Mouse (Mus musculus) right cerebral cortex, adult 2 months (tissue): Measurements from ENCODE around the gene Ctdnep1.
"Not testable (repeated sequence)": the region's sequence is repeated elsewhere in the genome, so short reads cannot be mapped to it uniquely, and the experiment has no call there.

ENCODE experiments used
- DNase-seq, 2 experiments: peaks; one replicate each; pipeline ENCODE4 v3.0.0; 2021 to 2022; ENCODE audit warnings: low spot score in 2 of 2

Gene Ctdnep1

DNA sequence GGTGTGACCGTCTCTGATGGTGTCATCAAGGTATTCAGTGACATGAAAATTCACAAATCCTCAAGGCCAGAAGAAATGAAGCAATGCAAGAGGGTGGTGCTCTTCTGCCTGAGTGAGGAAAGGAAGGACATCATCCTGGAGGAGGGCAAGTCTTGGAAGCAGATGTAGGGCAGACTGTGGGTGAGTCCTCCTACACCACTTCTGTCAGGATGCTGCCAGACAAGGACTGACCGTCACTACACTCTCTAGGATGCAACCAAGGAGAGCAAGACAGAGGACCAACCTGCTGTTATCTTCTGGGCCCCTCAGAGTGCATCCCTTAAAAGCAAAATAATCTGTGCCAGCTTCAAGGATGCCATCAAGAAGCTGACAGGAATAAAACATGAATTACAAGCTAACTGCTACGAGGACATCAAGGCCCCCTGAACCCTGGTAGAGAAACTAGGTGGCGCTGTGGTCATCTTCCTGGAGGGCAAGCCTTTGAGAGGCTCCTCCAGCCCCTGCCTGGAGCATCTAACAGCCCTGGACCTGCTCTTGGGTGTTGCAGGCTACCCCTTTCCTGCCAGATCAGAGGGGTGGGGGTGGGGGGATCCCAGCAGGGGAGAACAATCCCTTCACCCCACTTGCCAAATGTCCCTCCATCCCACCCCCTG is 30.0 kb upstream of the Ctdnep1 start:
- DNase-seq = no peak

DNA sequence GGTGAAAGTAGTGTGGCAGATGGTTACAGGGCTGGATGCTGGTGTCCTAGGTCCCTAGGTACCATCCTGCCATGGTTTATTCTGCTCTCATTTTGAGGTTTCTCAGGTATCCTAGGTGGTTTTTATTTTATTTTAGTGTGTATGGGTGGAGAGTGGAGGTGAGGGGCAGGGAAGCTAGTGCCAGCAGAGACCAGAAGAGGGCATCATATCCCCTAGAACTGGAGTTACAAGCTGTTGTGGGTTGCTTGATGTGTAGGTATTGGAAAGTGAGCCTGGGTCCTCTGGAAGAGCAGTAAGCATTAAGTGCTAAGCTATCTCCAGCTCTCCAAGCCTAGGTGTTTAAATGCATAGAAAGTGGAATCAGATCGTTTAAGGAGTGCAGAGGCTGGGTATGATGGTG is 28.7 kb upstream of the Ctdnep1 start:
- no peak for DNase-seq

DNA sequence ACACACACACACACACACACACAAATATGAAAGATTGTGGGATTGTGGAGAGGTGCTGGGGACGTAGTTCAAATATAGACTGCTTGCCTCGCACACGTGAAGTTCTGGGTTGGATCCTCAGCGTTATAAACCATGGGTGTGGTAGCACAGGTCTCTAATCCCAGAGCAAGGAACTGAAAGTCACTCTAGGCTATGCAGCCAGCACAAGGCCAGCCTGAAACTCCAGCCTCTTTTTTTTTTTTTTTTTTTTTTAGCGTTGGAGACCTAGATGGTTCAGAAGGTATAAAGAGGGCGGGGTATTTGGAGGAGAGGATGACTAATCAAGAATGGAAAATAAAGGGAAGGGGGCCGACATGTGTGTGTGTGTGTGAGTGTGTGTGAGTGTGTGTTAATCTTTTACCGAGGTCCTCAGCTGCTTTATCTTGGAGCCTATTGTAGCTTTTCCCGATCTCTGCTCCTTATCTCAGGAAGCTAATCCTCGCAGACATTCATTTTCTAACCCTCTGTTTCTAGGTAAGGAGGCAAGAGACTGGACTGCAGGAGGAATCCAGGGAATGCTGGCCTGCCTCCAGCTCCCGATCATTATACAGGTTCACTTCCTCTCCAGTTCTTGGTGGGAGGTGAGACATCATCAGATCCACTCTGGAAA is 27.6 kb upstream of the Ctdnep1 start:
- DNase-seq = no peak

DNA sequence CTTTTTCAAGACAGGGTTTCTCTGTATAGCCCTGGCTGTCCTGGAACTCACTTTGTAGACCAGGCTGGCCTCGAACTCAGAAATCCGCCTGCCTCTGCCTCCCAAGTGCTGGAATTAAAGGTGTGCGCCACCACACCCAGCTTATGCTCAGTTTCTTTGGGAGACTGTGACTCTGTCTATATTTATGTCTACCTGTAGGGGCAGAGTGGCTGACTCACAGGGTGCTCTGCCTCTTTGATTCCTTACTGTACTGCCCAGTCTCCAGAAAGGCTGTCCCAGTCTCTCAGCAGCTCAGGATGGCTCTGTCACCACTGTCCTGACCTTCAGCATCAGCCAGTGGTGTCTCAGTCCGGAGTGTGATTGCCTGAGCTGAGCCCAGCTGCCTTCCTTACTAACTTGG is 25.3 kb upstream of the Ctdnep1 start:
- DNase-seq = not testable (repeated sequence)

DNA sequence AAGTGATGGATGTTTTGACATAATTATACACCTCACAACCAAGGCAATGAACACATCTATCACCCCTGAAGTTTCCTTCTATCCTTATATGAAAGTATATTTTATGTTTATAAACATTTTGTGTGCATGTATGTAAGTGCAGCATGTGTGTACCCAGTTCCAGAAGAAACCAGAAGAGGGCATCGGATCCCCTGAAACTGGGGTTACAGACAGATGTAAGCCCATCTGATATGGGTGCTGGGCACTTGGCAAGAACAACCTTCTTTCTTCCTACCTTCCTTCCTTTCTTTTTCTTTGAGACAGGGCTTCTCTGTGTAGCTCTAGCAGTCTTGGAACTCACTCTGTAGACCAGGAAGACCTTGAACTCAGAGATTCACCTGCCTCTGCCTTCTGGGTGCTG is 24.7 kb upstream of the Ctdnep1 start:
- no peak for DNase-seq

DNA sequence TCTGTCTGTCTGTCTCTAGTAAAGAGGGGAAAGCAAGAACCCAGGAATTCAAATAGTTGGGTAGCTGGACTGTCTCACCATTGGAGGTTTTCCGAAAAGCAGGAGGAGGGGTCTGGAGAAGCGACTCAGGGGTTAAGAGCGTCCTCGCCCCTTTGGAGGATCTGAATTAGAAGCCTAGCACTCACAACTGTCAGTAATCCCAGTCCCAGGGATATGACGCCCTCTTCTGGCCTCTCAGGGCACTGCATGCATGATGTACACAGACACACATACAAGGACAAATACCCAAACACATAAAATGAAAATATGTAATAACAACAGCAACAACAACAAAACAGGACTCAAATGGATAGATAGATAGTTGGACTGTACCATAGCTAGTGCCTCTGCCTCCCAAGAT is 20.3 kb upstream of the Ctdnep1 start:
- DNase-seq = no peak

DNA sequence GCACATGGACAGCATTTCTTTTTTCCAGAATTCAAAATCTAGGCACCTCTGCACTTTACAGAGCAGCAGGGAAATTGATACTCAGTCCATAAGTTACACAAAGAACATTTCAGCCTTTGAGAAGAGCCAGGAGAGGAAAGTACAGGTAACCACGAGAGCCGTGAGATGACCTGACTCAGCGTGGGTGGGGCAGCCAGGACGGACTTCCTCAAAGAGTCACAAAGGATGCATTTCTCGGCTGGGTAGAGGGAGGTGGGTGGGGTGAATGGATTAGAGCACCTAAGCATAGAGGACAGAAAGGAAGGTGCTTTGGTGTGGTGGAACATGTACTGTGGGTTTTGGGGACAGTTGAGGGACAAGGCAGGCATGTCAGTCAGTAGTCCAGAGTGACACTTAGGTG is 19.1 kb upstream of the Ctdnep1 start:
- DNase-seq = no peak

DNA sequence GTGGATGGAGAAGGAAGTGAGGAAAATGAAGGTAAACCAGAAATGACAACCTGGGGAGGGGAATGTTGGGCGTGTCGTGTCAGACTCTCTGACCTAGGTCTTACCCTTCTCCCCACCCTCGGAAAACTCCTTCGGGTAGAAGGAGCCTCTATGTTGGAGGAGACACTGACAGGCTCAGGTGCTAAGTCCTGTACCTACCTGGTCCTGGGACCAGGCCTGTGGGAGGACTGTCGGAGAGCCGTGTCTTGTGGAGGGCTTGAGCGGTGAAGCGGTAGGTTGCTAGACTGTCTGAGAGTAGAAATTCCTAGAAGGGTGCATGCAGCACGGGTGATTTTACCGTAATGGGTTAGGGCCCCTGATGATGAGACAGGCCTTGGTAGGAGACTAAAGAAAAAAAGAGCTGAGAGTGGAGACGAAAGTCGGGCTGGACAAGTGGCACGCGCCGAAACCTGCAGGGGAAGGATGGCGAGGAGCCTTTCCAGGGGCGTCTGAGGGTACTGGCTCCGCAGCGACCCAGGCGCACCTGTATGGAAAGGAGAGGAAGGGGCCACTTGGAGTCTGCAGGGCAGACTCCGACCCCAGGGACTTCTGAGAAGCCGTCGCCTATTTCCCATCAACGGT is 16.2 kb upstream of the Ctdnep1 start, which contains the start of gene Cldn7:
Gene Cldn7 (plus strand): TSS at position 130 of the 621 bp plus-strand sequence.
- DNase-seq = no peak

DNA sequence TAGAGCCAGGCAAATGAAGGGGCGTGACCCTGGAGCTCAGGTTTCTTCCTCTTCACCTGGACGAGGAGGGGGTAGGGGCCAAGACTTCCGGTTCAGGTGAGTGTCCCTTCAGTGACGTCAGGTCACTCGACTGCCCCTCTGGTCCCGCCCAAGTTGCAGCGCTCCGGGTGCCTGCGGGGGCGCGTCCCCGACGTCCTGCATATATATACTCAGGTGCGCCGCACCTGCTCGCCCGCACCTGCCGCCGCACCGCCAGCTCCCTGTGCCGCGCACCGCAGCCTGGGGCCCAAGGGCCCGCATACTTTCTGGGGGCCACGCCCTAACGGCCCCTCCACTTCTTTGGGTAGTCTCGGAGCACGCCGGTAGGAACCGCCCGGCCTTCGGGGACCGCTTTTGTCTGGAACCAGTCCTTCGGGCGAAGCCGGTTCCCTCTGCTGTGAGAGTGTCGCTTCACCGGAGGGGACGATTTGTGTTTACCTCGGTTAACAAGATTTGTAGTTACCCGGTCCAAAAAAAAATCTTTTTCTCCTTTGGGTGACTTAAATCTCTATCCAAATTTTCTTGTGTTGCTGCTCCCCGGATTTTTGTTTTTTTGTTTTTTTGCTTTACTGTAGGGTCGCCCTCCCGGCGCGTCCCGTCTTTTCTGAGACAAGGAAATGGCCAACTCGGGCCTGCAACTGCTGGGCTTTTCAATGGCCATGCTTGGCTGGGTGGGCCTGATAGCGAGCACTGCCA is 15.5 kb upstream of the Ctdnep1 start:
- DNase-seq = no peak

DNA sequence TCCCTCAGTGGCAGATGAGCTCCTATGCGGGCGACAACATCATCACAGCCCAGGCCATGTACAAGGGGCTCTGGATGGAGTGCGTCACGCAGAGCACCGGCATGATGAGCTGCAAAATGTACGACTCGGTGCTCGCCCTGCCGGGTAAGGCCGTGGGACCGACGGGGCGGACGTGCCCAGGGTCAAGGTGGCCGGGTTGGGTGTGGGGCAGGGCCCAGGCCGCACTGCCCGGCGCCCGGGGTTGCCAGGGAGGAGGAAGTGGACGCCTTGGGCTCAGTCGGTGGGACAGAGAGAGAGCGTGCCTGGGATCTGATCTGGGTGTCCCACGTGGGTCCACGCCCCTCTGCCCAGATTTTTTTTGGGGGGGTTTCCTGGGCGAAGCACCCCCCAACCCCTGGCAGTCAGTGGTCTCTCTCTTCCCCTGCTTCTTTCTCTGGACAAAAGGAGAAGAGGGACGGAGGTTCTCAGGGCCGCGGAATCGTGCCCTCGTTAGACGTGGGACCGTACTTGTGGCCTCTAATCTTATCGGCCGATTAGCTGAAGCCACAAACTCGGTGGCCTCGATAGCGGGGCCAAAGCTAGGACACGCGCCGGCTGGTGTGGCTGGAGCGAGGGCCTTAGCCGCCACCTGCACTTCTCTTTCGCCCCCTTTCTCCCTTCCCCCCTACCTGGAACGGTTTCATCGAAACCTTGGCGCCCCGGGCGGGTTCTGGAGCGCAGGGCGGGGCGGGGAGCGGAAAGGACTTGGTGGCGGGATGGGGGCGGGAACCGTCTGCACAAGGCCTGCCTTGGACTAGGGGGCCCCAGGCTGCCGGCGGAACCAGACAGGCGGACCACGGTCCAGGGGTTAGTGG is 14.7 kb upstream of the Ctdnep1 start:
- DNase-seq = no peak

DNA sequence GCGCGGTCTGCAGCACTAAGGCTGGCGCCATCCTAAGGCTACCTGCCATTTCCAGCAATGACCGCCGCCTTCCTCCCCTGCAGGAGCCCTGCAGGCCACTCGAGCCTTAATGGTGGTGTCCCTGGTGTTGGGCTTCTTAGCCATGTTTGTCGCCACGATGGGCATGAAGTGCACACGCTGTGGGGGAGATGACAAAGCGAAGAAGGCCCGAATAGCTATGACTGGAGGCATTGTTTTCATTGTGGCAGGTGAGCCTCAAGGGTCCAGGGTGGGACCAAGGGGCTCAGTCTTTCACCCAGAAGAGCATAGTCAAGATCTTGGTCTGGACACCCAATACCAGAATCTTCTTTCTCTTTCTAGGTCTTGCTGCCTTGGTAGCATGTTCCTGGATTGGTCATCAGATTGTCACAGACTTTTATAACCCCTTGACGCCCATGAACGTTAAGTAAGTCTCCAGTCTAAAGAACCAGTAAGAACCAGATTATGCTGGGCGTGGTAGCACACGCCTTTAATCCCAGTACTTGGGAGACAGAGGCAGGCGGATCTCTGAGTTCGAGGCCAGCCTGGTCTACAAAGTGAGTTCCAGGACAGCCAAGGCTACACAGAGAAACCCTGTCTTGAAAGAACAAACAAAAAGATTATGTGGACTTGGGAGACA is 14.0 kb upstream of the Ctdnep1 start:
- DNase-seq = no peak

DNA sequence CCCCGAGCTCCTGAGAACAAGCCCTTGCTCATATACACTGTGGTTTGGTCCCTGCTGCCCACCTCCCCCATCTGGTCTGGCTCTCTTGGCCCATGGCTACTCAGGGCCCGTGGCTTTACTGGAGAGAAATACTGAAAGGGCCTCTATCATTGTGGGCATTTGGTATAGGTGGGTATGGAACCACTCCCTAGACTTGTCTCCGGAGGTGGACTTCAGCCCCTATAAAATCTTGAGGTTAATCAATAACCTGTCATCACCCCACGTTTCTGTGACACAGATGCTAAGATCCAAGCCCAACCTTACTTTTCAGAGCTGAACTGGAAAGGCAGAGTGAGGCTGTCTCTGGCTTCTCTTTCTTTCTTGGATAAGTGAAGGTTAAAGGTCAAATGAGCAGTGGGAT is 12.2 kb upstream of the Ctdnep1 start:
- DNase-seq = no peak

DNA sequence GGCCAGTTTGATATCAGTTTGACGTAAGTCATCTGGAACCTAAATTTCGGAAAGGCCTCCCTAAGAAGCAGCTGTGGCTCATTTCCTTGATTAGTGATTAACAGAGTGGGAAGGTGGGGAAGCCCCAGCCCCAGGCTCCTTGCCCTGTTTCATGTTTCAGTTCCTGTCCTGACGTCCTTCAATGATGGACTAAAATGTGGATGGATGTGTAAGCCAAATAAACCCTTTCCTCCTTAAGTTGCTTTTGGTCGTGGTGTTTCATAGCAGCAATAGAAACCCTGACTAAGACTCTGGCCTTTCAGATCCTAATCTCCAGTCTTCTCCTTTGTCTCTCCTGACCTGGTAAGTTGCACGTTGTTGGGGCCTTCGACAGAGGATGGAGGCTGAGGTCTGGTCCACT is 10.7 kb upstream of the Ctdnep1 start:
- no peak for DNase-seq

DNA sequence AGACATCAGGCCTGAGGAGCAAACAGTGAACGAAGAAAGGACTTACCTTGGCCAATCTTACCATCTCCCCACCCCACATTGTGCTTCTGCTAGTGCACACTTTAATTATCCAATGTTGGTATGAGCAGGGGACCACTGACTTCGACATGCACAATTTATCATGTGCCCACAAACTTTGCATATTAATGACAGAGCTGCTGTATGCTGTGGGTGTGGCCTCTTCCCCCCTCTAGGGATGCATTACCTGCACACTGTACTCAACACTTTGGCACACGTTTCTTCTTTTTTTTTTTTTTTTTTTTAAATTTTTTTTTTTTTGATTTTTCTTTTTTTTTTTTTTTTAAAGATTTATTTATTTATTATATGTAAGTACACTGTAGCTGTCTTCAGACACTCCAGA is 10.2 kb upstream of the Ctdnep1 start:
- no peak for DNase-seq

DNA sequence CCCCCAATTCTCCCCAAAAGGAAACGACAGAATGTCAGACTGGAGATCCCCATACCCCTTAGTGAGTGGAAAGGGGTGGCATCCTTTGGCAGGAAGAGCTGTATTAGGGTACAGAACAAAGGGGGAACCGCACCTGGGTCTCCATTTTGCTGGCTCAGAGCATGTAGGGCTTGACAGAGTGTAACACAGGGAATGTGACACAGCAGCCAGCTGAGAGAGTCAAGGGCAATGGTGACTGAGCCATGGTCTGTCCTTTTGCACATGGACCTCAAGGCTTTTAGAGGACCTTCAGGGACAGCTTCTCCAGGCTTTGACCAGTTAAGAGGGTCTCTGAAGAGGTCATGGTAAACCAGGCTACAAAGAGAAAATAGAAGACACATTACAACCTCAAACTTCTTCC is 6.0 kb upstream of the Ctdnep1 start:
- no peak for DNase-seq

DNA sequence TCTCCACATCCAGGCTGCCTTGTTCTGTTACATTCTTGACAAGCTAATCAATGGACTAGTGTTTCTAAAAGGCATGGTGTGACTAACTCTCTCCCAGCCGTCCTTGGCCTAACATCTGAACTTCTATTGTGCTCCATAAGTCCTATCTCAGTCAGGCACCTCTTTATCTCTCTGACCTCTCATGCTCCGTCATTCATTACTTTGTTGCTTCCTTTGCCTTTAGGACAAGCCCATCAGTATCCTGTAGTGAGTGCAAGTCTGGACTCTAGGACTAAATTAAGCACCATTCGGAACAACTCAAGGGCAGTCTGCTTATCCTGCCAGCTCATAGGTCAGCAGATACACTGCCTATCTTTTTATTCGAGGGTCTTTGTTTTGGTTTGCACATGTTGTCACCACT is 4.7 kb upstream of the Ctdnep1 start:
- no peak for DNase-seq

DNA sequence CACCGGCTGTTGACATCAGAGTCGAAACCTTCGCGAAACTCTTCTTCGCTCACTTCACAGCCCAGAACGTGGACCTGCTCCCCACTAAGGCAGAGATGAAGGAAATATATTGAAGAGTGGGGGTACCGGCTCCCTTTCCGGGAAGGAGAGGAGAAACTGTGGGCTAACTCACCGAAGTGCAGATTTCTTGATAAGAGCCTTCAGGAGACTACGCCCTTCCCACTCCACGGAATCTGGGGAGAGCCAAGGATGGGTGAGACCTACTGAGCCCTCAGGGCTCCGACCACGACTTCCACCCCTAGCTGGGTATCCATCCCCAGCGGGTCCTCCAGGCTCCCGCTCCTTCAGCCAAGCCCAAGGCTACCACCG is 1.1 kb upstream of the Ctdnep1 start:
- DNase-seq = no peak

DNA sequence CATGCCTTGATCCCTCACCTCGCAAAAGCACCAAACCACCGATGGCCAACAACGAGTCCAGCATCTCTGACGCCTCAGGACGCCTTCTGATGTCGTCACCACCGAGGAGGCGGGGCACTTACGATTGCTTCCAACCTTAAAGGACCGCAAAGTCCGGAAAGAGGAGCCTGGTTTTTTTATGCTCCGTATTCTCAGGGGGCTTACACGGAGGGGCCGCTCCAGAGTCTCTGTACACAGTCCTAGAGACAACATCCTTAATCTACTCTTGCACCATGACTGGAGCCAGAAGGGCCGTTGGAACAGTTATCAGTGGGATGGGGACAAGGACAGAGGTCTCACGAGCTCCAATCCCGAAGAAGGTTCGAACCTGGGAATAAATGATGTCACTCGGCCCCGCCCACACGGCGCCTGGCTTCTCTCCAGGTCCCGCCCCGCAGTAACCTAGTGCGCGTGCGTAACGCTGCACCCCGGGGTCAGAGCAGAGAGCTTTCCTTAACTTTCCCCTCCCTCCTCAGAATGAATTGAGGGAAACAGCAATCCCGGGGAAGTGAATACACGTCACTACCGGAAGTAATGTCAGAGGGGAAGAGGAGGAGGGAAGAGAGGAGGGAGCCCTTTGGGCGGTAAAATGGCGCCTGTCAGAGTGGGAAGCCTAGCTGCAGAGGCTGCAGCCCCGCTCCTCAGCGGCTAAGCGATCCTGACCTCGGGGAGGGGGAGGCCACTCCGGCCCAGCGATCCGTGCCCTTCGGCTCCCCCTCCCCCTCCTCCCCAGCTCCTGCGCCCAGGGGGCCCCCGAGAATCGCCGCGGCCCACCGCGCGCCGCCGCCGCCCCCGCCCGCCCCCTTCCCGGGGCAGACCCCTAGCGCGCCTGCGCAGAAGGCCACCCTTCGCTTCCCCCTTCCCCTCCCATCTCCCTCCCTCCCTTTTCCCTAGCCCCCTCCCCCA is 488 bp upstream of the Ctdnep1 start:
- DNase-seq = peak; percentile 98 to 99

DNA sequence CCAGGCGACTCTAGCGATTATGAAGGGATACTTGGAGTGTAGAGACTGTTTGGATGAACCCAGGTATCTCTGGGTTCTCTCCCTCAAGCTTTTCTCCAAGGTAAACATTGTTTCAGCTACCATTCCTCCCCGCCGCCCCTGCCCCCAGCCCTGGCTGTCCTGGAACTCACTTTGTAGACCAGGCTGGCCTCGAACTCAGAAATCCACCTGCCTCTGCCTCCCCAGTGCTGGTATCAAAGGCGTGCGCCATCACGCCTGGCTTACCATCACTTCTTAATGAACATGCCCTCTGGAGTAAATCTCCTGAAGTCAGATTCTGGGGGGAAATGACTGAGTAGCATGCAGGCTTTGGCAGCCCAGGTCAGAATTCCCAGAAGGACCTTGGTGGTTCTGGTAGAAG is 1.3 kb downstream of the Ctdnep1 start, which contains the start of gene Elp5:
Gene Elp5 (minus strand): TSS at position 293 of the 400 bp plus-strand sequence.
- DNase-seq = no peak

DNA sequence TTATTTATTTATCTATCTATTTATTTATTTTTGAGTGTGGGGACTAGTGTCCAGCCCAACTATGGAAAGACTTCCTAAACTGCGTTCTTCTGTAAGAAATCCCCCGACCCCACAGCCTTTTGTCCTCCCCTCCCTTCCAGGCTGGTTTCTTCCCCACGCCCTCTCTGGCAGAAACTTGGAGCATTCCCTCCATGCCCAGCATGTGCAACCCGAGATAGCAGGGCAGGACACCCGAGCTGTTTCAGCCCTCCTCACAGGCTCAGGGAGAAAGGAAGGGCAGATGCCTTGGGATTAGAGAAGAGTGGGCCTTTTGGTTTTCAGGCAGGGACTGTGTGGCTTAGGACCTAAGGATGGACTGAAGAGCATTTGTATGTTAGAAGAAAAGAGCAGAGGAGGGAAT is 1.9 kb downstream of the Ctdnep1 start:
- no peak for DNase-seq
